Mouse (Mus musculus) G1E-ER4 (cell line): ENCODE results near the gene Cd44. TPM values are rescaled to one million over a fixed set of nuclear protein-coding genes. Genes with fewer than 3 reads are reported as not detected.

Experiments
- GATA1 ChIP-seq: IDR thresholded peaks from one replicate; pipeline ENCODE4 v1.8.0; 2012; ENCODE audit warnings: low read length, inconsistent platforms
- polyA plus RNA-seq: library from polyadenylated mRNA; stranded (reverse); fragments of >175 nt; gene quantifications from 2 replicates; pipeline ENCODE4 v1.2.3, GENCODE M21; 2012

Gene Cd44
- polyA plus RNA-seq, 1 experiment = 2.4 TPM

- TF ChIP-seq GATA1 = no peak
Observed at GRCm38 (mm10) chr2:102778208-102778607, 123.3 kb downstream of the Cd44 start.

DNA sequence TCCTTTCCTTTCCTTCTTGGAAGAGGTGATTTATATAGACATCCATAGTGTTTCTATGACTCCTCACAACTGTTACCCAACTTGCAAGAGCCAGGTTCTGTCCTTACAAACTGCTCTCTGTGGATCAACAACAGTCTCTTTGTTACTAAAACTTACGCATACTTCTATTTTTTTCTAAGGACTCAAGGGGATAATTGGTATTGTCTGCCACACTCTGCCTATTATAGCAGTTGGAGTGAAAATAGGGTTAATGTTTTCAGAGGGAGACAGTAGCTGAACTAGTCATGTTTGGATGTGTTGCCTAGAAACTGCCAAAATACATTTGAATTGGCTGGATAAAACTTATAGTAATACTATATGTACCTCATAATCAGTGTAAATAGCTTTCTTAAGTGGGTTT lies 125.9 kb downstream of the Cd44 start:
- TF ChIP-seq GATA1 = no peak

DNA sequence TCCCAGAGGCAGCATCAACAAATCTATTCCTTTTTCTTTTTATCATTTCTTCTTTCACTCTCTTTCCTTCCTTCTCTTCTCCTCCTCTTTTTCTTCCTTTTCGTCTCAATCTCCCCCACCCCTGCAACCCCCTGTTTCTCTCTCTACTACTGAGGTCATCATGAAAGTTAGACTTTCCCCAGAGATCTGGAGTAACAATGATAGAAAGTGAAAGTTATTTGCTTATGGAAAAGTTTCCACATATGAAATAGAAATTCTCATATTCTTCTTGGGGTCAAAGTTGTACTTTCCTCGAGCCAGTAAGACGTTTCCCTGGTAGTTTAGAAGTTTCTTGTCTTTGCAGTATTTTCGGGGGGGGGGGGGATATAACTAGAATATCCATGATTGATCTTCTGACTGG lies 126.8 kb downstream of the Cd44 start:
- no peak for TF ChIP-seq GATA1

DNA sequence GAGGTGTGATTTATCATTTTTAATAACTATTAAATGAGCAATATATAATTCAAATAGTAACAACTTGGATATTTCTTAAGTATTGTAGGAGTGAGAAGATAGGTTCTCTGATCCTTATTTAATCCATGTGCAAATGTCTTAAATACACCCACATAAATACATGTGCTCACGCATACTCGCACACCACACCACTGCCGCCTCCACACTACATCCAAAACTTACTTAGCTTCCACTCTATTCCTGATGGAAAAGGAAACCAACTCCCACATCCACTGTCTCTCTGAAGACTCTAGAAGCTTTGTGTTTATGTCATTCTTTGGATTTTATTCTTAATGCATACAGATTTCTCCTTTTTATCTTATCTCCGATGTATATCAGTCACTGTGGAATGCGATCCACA lies 129.2 kb downstream of the Cd44 start:
- TF ChIP-seq GATA1 = no peak

DNA sequence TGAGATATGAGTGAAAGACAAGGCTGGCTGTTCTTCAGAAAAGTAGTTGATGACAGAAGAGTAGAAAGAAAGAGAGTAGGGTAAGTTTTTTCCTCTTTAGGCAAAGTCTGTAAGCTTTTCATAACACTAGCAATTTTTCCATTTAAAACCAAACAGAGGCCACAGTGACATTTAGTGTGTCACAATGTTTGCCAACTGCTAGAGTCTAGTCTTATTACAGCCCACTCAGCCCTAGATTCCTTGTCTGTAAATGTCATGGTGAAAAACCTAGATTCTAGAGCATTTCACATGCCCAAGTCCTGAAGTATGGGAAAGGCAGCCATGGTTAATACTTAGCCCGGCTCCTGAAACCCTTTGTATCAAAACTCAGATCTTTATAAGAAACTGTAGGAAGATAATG lies 130.2 kb downstream of the Cd44 start:
- no peak for TF ChIP-seq GATA1

GRCm38 (mm10) chr2:102768267-102768666 lies 133.2 kb downstream of the Cd44 start:
- TF ChIP-seq GATA1 = no peak

- TF ChIP-seq GATA1 = no peak
Observed at GRCm38 (mm10) chr2:102764602-102765374, 136.7 kb downstream of the Cd44 start.

DNA sequence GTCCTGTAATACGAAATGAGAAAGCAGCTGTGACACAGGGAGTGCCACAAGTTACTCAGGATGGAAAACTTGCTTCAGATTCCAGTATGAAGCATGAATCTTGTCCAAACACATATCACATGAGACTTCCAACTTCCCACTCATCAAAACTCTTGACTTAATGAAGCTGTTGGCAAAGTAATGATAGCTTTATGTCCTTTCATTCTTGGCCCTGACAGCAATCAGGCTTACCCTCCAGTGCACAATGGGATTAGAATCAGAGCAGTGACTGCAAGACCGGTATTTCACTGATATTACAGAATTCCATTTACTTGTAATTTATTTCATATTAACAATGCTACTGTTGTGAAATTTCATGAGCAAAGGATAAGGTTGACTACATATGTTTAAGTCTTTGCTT lies 137.5 kb downstream of the Cd44 start:
- TF ChIP-seq GATA1 = no peak

DNA sequence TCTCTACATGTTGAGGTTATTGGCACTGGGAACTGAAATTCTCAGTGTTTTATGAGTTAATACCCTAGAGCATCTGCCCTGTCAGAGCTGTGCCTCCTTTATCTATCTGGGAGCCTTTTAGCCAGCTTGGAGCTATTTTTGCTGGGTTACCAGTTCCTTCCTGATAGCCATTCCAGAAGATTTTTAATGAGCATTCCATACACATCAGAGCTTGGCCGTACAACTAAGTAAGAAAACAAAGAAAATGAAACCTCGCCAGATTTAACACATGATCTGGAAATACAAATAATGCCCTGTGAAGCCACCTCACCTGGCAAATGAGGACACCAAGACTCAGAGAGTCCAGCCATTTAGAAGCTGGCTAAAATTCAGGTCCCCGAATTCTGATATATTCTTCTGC lies 138.3 kb downstream of the Cd44 start:
- no peak for TF ChIP-seq GATA1

Other genes with a start within 250 kb of the Cd44 start
- gene Slc1a2, start 243.0 kb downstream of the Cd44 start, polyA plus RNA-seq = not detected in 2 replicates
- gene Pdhx, start 171.8 kb upstream of the Cd44 start, polyA plus RNA-seq = 3.7 and 4.2 TPM in 2 replicates
- 5.9 and 30.3 TPM in 2 replicates for gene Apip, start 172.0 kb upstream of the Cd44 start, polyA plus RNA-seq